Mouse (Mus musculus): ENCODE measurements around the gene Olfr1373. TPM values are rescaled to one million over a fixed set of nuclear protein-coding genes. Genes with fewer than 3 reads are reported as not detected.

Olfr1373 gene
- polyA plus RNA-seq, 1 experiment from 2014 or later = not detected

DNA sequence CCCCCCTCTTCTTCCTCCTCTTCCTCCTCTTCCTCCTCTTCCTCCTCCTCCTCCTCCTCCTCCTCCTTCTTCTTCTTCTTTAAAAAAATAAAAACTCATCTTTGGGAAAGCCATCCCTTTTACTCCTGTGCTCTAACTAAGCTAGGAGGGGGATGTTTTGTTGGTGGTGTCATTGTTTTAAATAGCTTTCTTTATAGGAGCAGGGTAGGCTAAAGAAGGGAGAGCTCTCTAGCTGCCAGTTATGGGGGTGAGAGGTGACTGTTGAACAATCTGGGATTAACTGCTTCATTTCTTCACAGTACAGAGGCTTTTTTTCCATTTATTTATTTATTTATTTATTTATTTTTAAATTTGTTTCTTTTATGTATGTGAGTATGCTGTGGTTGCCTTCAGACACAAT, 39.8 kb downstream of the Olfr1373 start:
- no peaks in the 10 kb centered on the region for H3K9me3 ChIP-seq
- no peak overlapping the region for H3K4me2 ChIP-seq
- no peak overlapping the region for H3K27ac ChIP-seq (replicated peaks)
- no peaks in the 10 kb centered on the region for H3K27me3 ChIP-seq
- no peak overlapping the region for H3K4me3 ChIP-seq
- peaks cover 53% of the 10 kb centered on the region for H3K4me1 ChIP-seq (replicated peaks)
- H3K36me3 ChIP-seq = no peaks in the 10 kb centered on the region
- H3K9ac ChIP-seq = no peak overlapping the region
- ATAC-seq (ENCODE audit: low read depth) = no peak

DNA sequence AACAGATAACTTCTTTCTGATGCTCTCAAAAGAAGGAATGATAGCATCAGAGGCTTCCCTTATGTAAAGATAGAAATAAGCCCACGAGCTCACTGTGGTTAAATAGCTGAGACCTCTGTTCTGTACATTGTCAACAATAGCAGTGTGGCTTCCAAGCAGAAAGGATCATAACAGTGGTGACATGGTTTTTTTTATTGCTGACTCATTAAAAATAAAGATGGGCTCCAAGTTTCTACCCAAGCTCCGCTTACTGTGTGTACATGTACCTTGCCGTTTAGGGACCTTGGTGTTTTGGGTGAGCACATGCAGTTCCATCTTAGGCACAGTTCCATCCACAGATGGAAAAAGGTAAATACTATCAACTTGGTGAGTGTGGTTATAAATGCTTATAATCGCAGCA, 42.4 kb downstream of the Olfr1373 start:
- peaks cover 65% of the 10 kb centered on the region for H3K4me1 ChIP-seq (replicated peaks)
- no peak overlapping the region for H3K4me2 ChIP-seq
- H3K27ac ChIP-seq (replicated peaks) = no peak overlapping the region
- ATAC-seq (ENCODE audit: low read depth) = no peak
- no peaks in the 10 kb centered on the region for H3K36me3 ChIP-seq
- no peaks in the 10 kb centered on the region for H3K9me3 ChIP-seq
- WGBS = 92% methylated on average over 4 of the region's 4 CpGs
- H3K27me3 ChIP-seq = no peaks in the 10 kb centered on the region
- H3K4me3 ChIP-seq = no peak overlapping the region
- H3K9ac ChIP-seq = no peak overlapping the region

DNA sequence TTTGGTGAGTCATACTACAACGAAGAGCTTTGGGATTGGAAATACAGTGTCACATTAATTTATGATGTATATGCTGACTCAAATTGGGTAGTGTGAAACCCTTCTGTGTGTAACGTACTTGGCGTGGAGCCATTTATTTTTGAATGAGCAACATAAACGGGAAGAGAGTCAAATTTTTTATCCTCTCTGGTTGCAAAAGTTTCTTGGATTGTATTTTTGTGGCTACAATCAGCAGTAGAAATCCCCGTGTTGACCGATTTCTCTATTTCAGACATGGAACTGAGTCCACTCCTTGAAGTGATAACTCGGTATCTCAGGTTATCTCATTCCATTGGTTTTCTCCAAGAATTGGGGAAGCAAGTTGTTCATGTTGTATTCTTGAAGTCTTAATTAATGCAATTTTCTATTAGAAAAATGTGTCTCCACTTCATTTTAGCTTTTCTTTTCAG, 45.5 kb downstream of the Olfr1373 start:
- no peaks in the 10 kb centered on the region for H3K9me3 ChIP-seq
- H3K27me3 ChIP-seq = no peaks in the 10 kb centered on the region
- peak overlapping the region; percentile 98 for H3K4me3 ChIP-seq
- WGBS = 3% methylated on average over 7 of the region's 7 CpGs
- peak overlapping the region; percentile 99 for H3K27ac ChIP-seq (replicated peaks)
- H3K9ac ChIP-seq = peak overlapping the region; percentile 96
- H3K4me1 ChIP-seq (replicated peaks) = peaks cover 58% of the 10 kb centered on the region
- no peaks in the 10 kb centered on the region for H3K36me3 ChIP-seq
- peak overlapping the region; percentile 98 for H3K4me2 ChIP-seq
- ATAC-seq (ENCODE audit: low read depth) = no peak

DNA sequence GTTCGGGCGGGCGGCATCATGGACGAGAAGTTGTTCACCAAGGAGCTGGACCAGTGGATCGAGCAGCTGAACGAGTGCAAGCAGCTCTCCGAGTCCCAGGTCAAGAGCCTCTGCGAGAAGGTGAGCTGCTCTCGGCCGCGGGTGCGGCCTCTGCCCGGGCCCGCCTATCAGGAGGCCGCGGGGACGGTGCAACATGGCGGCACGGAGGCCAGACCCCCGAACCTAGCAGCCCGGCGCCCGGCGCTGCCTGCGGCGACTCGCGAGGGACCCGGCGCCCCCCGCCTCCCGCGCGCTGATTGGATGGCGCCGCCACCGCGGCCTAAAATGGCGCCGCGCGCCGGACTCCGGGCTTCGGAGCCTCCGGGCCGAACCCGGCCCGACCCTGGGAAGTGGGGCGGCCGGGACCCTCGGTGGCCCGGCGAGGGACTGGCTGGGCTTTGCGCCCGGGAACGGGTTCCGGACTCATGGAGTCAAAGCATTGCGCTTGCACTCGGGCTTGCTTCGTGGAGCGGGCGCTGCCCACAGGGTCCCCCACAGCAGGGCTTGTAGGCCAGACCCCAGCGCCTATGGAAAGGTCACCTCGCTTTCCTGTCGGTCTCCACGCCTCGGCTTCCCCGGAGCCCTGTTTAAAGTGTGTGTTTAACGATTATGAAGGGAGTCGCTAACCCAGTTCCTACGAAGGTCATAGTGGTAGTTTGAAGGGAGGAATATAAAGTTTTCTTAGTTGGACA, 46.1 kb downstream of the Olfr1373 start:
- peak; percentile 87 for ATAC-seq (ENCODE audit: low read depth)
- Histone ChIP-seq H3K9ac (peak overlapping the region; percentile 96), H3K4me3 (peak overlapping the region; percentile 98), H3K27ac (replicated peaks) (peak overlapping the region; percentile 99), H3K4me1 (replicated peaks) (peaks cover 52% of the 10 kb centered on the region), H3K9me3 (no peaks in the 10 kb centered on the region), H3K36me3 (no peaks in the 10 kb centered on the region), H3K27me3 (no peaks in the 10 kb centered on the region), H3K4me2 (peak overlapping the region; percentile 98)
- under 1% methylated on average over 69 of the region's 72 CpGs for WGBS

DNA sequence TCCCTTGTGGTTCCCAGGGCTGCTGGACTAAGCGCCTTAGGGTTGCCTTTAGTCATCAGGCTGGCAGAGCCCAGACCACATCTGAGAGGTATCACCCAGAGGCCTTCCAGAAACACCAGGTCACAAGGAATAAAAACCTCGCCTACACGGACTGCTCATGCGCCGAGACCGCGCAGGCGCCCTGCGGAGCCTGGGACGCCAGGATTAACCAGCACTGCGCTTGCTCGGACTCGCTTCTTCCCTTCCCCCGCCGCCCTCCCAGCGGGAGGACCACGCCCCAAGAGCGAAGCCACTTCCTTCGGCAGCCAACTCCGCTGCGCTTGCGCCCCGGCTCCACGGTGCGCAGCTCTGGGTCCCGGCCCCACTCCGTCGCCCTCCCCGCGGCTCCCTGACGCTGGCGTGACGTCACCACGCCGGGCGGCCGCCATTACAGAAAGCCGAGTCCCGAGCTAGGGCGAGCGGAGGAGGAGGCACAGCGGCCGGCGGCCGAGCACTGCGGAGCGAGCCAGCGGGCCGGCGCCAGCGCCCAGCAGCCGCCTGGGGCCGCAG, 46.9 kb downstream of the Olfr1373 start, which contains the start of gene Ppp2ca:
Gene Ppp2ca (plus strand): TSS at position 284 of the 549 bp plus-strand sequence.
- Histone ChIP-seq H3K9ac (peak within 1 kb of the TSS; percentile 96), H3K4me1 (replicated peaks) (peaks cover 48% of the 10 kb centered on the region), H3K27ac (replicated peaks) (peak within 1 kb of the TSS; percentile 99), H3K27me3 (no peaks in the 10 kb centered on the region), H3K9me3 (no peaks in the 10 kb centered on the region), H3K4me2 (peak within 1 kb of the TSS; percentile 98), H3K4me3 (peak within 1 kb of the TSS; percentile 98), H3K36me3 (no peaks in the 10 kb centered on the region)
- under 1% methylated on average over 51 of the region's 53 CpGs for WGBS
- peak; percentile 97 for ATAC-seq (ENCODE audit: low read depth)

DNA sequence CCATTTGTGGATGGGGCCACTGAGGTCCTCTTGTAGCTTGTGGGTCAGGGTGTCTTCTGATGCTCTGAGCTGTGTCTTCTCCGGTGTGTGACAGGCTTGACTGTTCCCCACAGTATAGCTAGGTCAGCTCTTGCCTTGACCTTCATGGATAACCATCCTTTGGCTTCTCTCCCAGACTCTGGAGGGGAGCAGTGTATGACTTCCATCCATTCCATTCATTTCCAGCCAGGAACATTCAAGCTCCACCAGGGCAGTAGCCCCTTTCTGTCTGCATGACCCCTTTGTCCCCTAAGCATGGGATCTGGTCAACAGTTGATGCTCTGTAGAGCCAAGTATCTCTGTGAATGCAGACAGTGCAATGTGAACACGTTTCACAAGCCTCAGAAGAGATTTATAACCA, 47.7 kb downstream of the Olfr1373 start:
- H3K4me3 ChIP-seq = peak overlapping the region; percentile 98

DNA sequence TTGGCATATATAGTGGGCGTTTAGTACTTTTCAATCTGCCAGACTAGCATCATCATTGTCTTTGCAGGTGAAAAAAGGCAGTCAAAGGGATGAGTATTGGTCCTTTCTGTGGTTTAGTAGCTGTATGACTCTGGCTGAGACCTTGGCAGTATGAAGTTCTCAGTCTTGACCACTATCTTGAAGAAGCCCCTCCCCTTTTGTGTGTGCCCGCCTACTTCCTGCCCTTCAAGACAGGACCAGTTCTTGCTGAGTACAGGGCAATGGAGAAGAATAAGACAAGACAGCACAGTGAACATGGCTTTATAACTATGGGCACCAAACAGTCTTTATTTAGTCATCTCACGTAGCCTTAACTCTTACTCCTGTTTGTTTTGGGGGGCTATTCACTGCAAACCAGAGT, 48.3 kb downstream of the Olfr1373 start:
- Histone ChIP-seq H3K27ac (replicated peaks) (no peak overlapping the region), H3K36me3 (no peaks in the 10 kb centered on the region), H3K4me3 (no peak overlapping the region), H3K9me3 (no peaks in the 10 kb centered on the region), H3K27me3 (no peaks in the 10 kb centered on the region), H3K4me2 (no peak overlapping the region), H3K9ac (no peak overlapping the region), H3K4me1 (replicated peaks) (peaks cover 34% of the 10 kb centered on the region)
- 71% methylated on average over 3 of the region's 3 CpGs for WGBS
- no peak for ATAC-seq (ENCODE audit: low read depth)

More for the DNA sequence above, 47.7 kb downstream of the Olfr1373 start:
- peaks cover 40% of the 10 kb centered on the region for H3K4me1 ChIP-seq (replicated peaks)
- H3K9me3 ChIP-seq = no peaks in the 10 kb centered on the region
- 74% methylated on average over 2 of the region's 2 CpGs for WGBS
- H3K27ac ChIP-seq (replicated peaks) = peak overlapping the region; percentile 99
- no peaks in the 10 kb centered on the region for H3K27me3 ChIP-seq
- H3K9ac ChIP-seq = peak overlapping the region; percentile 96
- no peak for ATAC-seq (ENCODE audit: low read depth)
- no peaks in the 10 kb centered on the region for H3K36me3 ChIP-seq
- H3K4me2 ChIP-seq = peak overlapping the region; percentile 68

Small RNA genes lying within 50 kb of the gene (microRNA-seq; reads per million reads assigned to microRNA genes)
- gene Gm24157 (not detected), gene Mir3061 (23.6 reads per million, percentile 36 among the genes with 10 or more reads in this experiment)

Other genes starting within 250 kb of the Olfr1373 start
- gene Cdkn2aipnl, start 177.9 kb downstream of the Olfr1373 start, polyA plus RNA-seq (2015; fragmentation: Nextera tagmentation; extraction: Ambion mirVana) = 115 and 116 TPM in 2 replicates
- gene Ube2b, start 144.8 kb downstream of the Olfr1373 start, polyA plus RNA-seq (2015; fragmentation: Nextera tagmentation; extraction: Ambion mirVana) = 265 and 279 TPM in 2 replicates
- 23.7 and 24.2 TPM in 2 replicates for gene Cdkl3, start 141.3 kb downstream of the Olfr1373 start, polyA plus RNA-seq (2015; fragmentation: Nextera tagmentation; extraction: Ambion mirVana)
- 137 and 141 TPM in 2 replicates for gene Ppp2ca, start 46.8 kb downstream of the Olfr1373 start, polyA plus RNA-seq (2015; fragmentation: Nextera tagmentation; extraction: Ambion mirVana)
- not detected in 2 replicates for gene Olfr1371, start 68.5 kb upstream of the Olfr1373 start, polyA plus RNA-seq (2015; fragmentation: Nextera tagmentation; extraction: Ambion mirVana)
- 1,170 and 1,204 TPM in 2 replicates for gene Skp1a, start 86.5 kb upstream of the Olfr1373 start, polyA plus RNA-seq (2015; fragmentation: Nextera tagmentation; extraction: Ambion mirVana)
- 5.9 TPM in 2 replicates for gene Tcf7, start 137.5 kb upstream of the Olfr1373 start, polyA plus RNA-seq (2015; fragmentation: Nextera tagmentation; extraction: Ambion mirVana)
- 296 and 366 TPM in 2 replicates for gene Vdac1, start 215.3 kb upstream of the Olfr1373 start, polyA plus RNA-seq (2015; fragmentation: Nextera tagmentation; extraction: Ambion mirVana)